Mouse (Mus musculus): ENCODE results near the gene Lgals12.

The Lgals12 gene

DNA sequence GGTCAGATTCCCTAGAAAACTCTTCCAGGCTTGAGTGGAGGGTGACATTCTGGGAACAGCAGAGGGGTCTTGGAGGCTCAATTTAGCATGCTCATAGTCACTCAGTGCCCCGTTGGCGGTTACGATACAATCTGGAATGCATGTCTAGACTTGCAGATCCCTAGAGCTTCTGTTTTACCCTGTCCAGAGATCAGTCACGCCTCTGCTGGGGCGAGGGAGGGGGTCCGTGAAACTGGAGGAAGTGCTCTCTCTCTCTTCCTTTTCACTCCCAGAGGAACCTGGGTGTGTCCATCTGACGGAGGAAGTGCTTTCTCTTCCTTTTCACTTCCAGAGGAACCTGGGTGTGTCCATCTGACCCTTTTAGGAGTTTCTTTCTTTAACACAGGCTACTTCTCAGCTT, 23.9 kb downstream of the Lgals12 start:
- DNase-seq: peak; percentile 21 to 61

- DNase-seq: no peak
These were observed 26.0 kb downstream of the Lgals12 start for GRCm38 (mm10) chr19:7581042-7581441.

DNA sequence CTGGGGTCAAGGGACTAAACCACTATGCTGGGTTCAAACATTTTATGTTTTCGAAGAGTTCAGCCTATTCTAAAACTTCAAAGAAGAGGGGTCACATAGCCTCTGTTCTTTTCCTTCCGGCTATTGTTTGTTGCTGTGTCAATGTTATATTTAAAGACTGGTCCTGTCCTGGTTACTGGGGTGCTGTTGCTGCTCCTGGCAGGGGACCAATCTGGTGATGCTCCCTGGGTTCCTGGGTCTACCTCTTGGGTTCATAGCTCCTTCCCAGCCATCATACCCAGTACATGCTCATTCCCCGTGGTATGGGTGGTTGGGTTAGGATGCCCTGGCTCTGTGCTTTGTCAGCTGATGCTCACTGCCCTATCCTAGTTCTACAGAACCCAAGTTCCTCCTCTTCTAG, 29.3 kb downstream of the Lgals12 start:
- DNase-seq: peak; percentile 22 to 51

DNA sequence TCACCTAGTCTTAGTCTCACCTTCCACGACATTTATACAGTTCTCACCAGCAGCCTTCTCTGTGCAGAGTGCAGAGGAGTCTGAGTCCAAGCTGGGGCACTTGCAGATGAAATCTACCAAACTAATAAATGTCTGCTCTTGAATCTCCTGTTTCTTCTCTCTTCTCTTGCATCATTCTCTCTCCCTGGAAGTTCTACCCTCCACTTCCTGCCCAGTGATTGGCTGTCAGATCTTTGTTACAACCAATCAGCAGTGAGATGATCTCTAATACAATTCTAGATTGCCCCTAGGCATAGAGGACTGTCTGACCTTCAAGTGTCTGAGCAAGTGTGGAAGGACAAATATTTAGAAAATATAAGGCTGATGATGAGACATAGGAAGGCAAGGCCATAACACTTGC, 30.8 kb downstream of the Lgals12 start:
- no peak for DNase-seq

DNA sequence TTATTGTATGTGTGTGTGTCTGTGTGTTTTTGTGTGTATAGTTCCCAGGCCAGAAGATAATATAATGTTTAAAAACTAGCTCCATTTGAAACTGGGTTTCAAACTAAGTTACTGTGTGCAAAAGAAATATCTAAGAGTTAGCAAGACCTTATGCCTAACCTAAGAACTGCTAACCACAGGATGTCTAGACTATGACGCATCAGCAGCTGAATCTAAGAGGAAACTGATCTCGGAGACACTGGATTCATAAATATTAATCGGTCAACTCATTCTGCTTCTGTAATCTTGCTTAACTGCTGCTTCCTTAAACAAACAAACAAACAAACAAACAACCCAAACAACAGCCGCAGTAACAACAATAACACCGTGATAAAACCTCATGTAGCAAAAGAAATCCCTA, 37.3 kb downstream of the Lgals12 start:
- no peak for DNase-seq

- DNase-seq: no peak
These were observed 38.6 kb downstream of the Lgals12 start for GRCm38 (mm10) chr19:7568364-7568763.

DNA sequence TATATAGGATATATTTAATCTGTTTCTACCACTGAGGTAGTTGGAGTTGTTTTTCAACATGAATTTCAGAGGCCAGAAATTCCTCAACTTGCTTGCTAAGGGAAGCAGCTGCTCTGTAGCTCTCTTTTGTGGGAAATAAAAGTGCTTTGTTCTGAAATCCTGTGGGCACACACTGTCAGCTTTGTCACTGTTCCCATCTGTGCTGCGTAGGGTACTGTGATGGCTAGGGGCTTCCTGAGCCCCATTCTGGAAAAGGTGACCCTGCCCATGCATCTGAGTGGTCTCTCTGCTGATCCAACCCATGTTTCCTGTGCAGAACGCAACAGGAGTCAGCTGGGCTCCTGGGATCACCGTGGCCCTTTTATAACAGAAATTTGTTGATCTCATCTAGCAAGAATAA, 40.2 kb downstream of the Lgals12 start:
- DNase-seq: no peak

- no peak for DNase-seq
These were observed 42.5 kb downstream of the Lgals12 start for GRCm38 (mm10) chr19:7564457-7564856.

- no peak for DNase-seq
These were observed 43.3 kb downstream of the Lgals12 start for GRCm38 (mm10) chr19:7563676-7564075.

DNA sequence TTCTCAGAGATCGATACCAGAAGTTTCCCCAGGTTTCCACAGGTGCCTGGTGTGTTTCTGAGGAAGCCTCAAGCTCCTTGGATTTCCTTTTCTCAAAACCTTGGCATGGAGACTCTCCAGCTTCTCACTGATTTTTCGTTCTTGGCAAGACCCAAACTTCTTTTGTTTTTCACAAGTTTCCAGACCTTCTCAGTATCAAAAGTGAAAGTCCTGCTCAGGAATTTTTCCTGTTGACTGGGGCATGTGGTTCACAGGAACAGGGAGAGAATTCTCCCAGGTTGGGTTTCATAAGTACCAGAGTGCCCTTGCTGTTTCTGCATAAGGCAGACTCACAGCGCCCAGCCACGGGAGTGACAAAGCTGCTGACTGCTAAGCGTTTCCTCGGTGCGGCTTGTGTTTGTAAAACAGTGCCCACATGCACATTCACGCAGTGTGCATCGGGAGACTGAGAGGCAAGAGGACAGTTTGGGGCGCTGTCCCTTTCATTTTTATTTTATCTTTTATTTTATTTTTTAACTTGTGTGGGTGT, 44.3 kb downstream of the Lgals12 start:
- DNase-seq: no peak

DNA sequence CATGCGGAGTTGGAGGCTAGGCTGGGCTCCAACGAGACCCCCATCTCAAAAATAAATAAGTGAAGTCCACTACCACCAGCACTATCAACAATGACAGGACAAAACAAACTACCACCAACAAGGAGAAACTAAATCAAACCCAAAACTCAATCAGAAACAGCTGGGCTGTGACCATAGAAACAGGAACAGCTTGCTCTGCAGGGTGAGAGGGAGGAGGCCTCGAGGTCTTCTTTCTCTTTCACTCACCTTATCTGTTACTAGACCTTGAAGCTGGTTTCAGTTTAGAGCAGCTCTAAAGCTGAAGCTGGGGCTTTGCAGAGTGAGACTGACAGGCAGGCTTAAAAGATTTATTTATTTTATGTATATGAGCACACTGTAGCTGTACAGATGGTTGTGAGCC, 45.5 kb downstream of the Lgals12 start:
- no peak for DNase-seq

DNA sequence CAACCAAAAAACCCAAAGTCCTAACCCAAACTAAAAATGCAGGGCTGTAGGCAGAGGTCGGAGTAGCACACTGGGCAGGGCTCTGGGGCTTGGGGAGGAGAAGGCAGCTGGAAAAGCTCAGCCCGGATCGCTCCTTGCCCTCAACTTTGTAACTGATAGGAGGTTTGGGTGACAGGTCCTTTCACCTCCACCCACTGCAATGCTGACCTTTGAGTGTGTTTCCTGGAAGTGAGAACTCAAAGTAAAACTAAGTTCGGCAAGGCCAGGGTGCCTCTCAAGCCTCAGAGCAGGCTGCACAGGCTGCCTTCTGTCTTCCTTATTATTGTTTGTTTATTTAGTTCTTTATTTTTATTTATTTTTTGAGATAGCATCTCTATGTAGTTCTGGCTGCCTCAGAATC, 47.0 kb downstream of the Lgals12 start:
- DNase-seq: no peak

GRCm38 (mm10) chr19:7558675-7559074, 48.3 kb downstream of the Lgals12 start:
- DNase-seq: no peak

DNA sequence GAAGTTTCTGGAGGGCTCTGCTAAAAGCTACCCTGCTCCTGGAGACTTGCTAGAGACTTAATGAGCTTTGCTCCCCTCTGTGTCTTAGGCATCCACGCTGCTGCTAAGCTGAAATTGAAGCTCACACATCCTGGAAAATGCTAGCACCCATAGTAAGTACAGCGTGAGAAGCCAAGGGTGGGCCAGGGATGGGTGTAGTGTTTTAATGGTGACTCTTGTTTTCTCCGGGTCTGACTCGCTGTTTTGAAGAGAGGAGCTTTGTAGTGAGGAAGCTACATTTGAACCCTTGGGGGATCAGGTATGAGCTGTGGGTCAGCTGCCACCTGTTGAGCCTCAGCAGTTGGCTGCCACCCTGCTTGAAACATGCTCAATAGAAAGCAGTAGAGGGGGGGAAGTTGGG, 49.1 kb downstream of the Lgals12 start:
- DNase-seq: no peak

DNA sequence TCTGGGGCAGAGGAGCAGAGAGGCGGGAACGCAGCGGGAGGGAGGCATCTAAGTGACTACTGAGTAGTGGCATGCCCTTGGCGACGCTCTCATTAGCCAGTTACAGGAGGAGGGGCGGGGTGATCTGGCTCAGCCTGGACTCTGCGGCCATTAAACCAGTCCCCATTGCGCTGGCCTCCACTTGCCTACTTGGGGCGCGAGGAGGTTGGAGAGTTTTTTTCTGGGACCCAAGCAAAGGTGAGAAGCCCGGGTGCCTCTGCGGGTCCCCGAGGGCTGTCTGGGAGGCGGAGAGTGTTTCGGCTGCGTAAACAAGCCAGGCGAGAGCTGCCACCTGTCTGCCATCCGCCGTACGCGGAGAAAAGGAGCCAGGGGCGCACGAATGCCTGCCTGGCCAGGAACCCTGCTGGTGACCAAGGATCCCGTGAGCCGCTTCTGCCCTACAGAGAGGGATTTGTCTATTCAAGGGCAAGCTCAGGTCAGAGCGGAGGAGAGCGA, 49.6 kb downstream of the Lgals12 start, which contains the start of gene Pla2g16:
Gene Pla2g16 (plus strand): TSS at position 132 of the 495 bp plus-strand sequence.
- peak; percentile 85 to 90 for DNase-seq

GRCm38 (mm10) chr19:7556641-7557040, 50.4 kb downstream of the Lgals12 start:
- DNase-seq: no peak

DNA sequence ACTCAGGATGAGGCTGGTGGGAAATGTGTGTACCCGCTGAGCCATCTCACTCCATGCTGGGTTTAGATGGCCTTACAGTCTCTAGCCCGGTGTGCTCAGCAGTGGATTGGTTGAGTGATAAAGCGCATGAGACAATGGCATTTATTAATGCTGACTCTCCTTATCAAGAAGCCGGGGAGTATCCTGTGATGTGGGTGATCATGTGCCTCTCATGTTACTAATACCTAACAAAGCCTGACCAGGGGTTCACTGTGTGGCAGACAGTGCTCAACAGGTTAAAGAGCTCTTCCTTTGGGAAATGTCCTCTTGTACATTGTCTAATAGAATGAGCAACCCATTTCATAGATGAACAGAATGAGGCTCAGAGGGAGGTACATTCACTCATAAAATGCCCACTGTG, 52.1 kb downstream of the Lgals12 start:
- DNase-seq: no peak

DNA sequence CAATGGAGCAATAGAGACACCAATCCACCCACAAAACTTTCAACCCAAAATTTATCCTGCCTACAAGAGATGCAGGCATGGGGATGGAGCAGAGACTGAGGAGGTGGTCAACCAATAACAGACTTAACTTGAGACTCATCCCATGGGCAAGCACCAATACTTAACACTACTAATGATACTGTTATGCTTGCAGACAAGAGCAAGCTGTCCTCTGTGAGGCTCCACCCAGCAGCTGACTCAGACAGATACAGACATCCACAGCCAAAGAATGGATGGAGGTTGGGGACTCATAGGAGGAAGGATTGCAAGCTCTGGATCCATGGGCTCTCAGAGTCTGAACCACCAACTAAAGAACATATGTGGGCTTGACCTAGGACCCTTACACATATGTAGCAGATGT, 53.6 kb downstream of the Lgals12 start:
- DNase-seq: no peak

DNA sequence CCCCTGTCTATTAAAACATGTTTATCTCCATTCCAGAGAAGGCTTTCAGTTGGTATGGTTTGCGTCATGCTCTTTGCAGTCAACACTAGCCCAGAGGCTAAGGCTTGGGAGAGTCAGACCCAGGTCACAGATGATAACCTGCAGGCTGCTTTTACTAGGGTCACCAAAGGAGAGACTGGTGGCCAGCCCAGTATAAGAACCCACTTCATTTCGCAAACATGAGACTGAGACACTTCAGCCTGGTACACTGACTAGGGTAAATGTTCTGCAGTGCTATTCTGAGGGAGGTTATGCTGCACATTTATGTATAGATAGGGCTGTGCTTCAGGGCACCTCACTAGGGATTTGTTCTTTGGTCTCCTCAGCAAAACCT, 54.7 kb downstream of the Lgals12 start:
- DNase-seq: no peak

- DNase-seq: no peak
These were observed 55.3 kb downstream of the Lgals12 start for GRCm38 (mm10) chr19:7551550-7552300.

- no peak for DNase-seq
These were observed 58.1 kb downstream of the Lgals12 start for GRCm38 (mm10) chr19:7548924-7549323.

All from kidney, postnatal 25 days (tissue).